Mouse (Mus musculus): ENCODE measurements around the gene Gm10644. TPM values are rescaled to one million over a fixed set of nuclear protein-coding genes. Genes with fewer than 3 reads are reported as not detected.

Gene Gm10644
- total RNA-seq, 2 experiments from 2014 or later: 0.46 TPM; not detected in 1

GRCm38 (mm10) chr8:83981533-83981932, 26.5 kb upstream of the Gm10644 start:
- no peak for ATAC-seq (replicated peaks; ENCODE audit: poor library complexity)

- ATAC-seq (replicated peaks; ENCODE audit: poor library complexity): no peak
Observed at GRCm38 (mm10) chr8:83980845-83981244, 25.8 kb upstream of the Gm10644 start.

- no peak for ATAC-seq (replicated peaks; ENCODE audit: poor library complexity)
Observed at GRCm38 (mm10) chr8:83980250-83980649, 25.2 kb upstream of the Gm10644 start.

- ATAC-seq (replicated peaks; ENCODE audit: poor library complexity): no peak
Observed at GRCm38 (mm10) chr8:83978200-83978599, 23.2 kb upstream of the Gm10644 start.

GRCm38 (mm10) chr8:83977646-83978045, 22.6 kb upstream of the Gm10644 start:
- ATAC-seq (replicated peaks; ENCODE audit: poor library complexity): no peak

- no peak for ATAC-seq (replicated peaks; ENCODE audit: poor library complexity)
Observed at GRCm38 (mm10) chr8:83976779-83977350, 21.9 kb upstream of the Gm10644 start.

GRCm38 (mm10) chr8:83976101-83976630, 21.2 kb upstream of the Gm10644 start:
- no peak for ATAC-seq (replicated peaks; ENCODE audit: poor library complexity)

- ATAC-seq (replicated peaks; ENCODE audit: poor library complexity): no peak
Observed at GRCm38 (mm10) chr8:83974521-83974920, 19.5 kb upstream of the Gm10644 start.

- ATAC-seq (replicated peaks; ENCODE audit: poor library complexity): no peak
Observed at GRCm38 (mm10) chr8:83973161-83974031, 18.4 kb upstream of the Gm10644 start.

- ATAC-seq (replicated peaks; ENCODE audit: poor library complexity): peak; percentile 97
Observed at GRCm38 (mm10) chr8:83972150-83973120, 17.4 kb upstream of the Gm10644 start, which contains the start of gene Prkaca. Prkaca (plus strand) TSS chr8:83972993.

- ATAC-seq (replicated peaks; ENCODE audit: poor library complexity): no peak
Observed at GRCm38 (mm10) chr8:83971661-83972060, 16.7 kb upstream of the Gm10644 start.

GRCm38 (mm10) chr8:83971121-83971520, 16.1 kb upstream of the Gm10644 start:
- no peak for ATAC-seq (replicated peaks; ENCODE audit: poor library complexity)

GRCm38 (mm10) chr8:83967701-83968100, 12.7 kb upstream of the Gm10644 start:
- ATAC-seq (replicated peaks; ENCODE audit: poor library complexity): no peak

GRCm38 (mm10) chr8:83964015-83964765, 9.2 kb upstream of the Gm10644 start:
- no peak for ATAC-seq (replicated peaks; ENCODE audit: poor library complexity)

- ATAC-seq (replicated peaks; ENCODE audit: poor library complexity): peak; percentile 60
Observed at GRCm38 (mm10) chr8:83956789-83957188, 1.8 kb upstream of the Gm10644 start.

GRCm38 (mm10) chr8:83955958-83956218, 883 bp upstream of the Gm10644 start:
- no peak for ATAC-seq (replicated peaks; ENCODE audit: poor library complexity)

GRCm38 (mm10) chr8:83954749-83955105, 278 bp downstream of the Gm10644 start:
- ATAC-seq (replicated peaks; ENCODE audit: poor library complexity): 0 out of 2 replicates have a peak, but pooled peaks have one; percentile 0

- ATAC-seq (replicated peaks; ENCODE audit: poor library complexity): peak; percentile 58
Observed at GRCm38 (mm10) chr8:83945540-83945939, 9.5 kb downstream of the Gm10644 start.

- no peak for ATAC-seq (replicated peaks; ENCODE audit: poor library complexity)
Observed at GRCm38 (mm10) chr8:83942446-83942845, 12.6 kb downstream of the Gm10644 start.

- no peak for ATAC-seq (replicated peaks; ENCODE audit: poor library complexity)
Observed at GRCm38 (mm10) chr8:83941066-83941677, 13.8 kb downstream of the Gm10644 start.
